Mouse (Mus musculus): ENCODE measurements around the gene Cpm. TPM values are rescaled to one million over a fixed set of nuclear protein-coding genes. Genes with fewer than 3 reads are reported as not detected.

Gene Cpm
- polyA plus RNA-seq, 1 experiment from 2014 or later = 47.7 TPM

- Histone ChIP-seq H3K27me3 (replicated peaks; ENCODE audit: control insufficient read depth, insufficient read depth, low read length) (no peaks in the 10 kb centered on the region), H3K4me3 (ENCODE audit: low read length) (no peak overlapping the region), H3K36me3 (ENCODE audit: control insufficient read depth, insufficient read depth, low read length) (no peaks in the 10 kb centered on the region), H3K27ac (ENCODE audit: low read length) (no peak overlapping the region), H3K9me3 (ENCODE audit: control insufficient read depth, low read length) (no peaks in the 10 kb centered on the region), H3K4me2 (ENCODE audit: low read depth, low read length) (no peak overlapping the region), H3K9ac (ENCODE audit: low read depth, low read length) (no peak overlapping the region), H3K4me1 (ENCODE audit: control insufficient read depth, insufficient read depth, low read length) (no peaks in the 10 kb centered on the region)
- WGBS = 69% methylated on average over 9 of the region's 9 CpGs
- no peak for ATAC-seq
These were observed 4.4 kb upstream of the Cpm start for GRCm38 (mm10) chr10:117624655-117625497.

GRCm38 (mm10) chr10:117625500-117626296, 3.6 kb upstream of the Cpm start:
- Histone ChIP-seq H3K4me2 (ENCODE audit: low read depth, low read length) (no peak overlapping the region), H3K4me1 (ENCODE audit: control insufficient read depth, insufficient read depth, low read length) (no peaks in the 10 kb centered on the region), H3K9me3 (ENCODE audit: control insufficient read depth, low read length) (no peaks in the 10 kb centered on the region), H3K27me3 (replicated peaks; ENCODE audit: control insufficient read depth, insufficient read depth, low read length) (no peaks in the 10 kb centered on the region), H3K36me3 (ENCODE audit: control insufficient read depth, insufficient read depth, low read length) (no peaks in the 10 kb centered on the region), H3K27ac (ENCODE audit: low read length) (no peak overlapping the region), H3K9ac (ENCODE audit: low read depth, low read length) (no peak overlapping the region), H3K4me3 (ENCODE audit: low read length) (no peak overlapping the region)
- 54% methylated on average over 8 of the region's 9 CpGs for WGBS
- ATAC-seq = peak; percentile 32; the same call in 1 of the 2 replicates

GRCm38 (mm10) chr10:117626297-117626613, 3.0 kb upstream of the Cpm start:
- Histone ChIP-seq H3K36me3 (ENCODE audit: control insufficient read depth, insufficient read depth, low read length) (no peaks in the 10 kb centered on the region), H3K27ac (ENCODE audit: low read length) (no peak overlapping the region), H3K4me3 (ENCODE audit: low read length) (no peak overlapping the region), H3K9ac (ENCODE audit: low read depth, low read length) (no peak overlapping the region), H3K27me3 (replicated peaks; ENCODE audit: control insufficient read depth, insufficient read depth, low read length) (no peaks in the 10 kb centered on the region), H3K9me3 (ENCODE audit: control insufficient read depth, low read length) (no peaks in the 10 kb centered on the region), H3K4me2 (ENCODE audit: low read depth, low read length) (no peak overlapping the region), H3K4me1 (ENCODE audit: control insufficient read depth, insufficient read depth, low read length) (no peaks in the 10 kb centered on the region)
- ATAC-seq = no peak
- 94% methylated on average over 3 of the region's 3 CpGs for WGBS

DNA sequence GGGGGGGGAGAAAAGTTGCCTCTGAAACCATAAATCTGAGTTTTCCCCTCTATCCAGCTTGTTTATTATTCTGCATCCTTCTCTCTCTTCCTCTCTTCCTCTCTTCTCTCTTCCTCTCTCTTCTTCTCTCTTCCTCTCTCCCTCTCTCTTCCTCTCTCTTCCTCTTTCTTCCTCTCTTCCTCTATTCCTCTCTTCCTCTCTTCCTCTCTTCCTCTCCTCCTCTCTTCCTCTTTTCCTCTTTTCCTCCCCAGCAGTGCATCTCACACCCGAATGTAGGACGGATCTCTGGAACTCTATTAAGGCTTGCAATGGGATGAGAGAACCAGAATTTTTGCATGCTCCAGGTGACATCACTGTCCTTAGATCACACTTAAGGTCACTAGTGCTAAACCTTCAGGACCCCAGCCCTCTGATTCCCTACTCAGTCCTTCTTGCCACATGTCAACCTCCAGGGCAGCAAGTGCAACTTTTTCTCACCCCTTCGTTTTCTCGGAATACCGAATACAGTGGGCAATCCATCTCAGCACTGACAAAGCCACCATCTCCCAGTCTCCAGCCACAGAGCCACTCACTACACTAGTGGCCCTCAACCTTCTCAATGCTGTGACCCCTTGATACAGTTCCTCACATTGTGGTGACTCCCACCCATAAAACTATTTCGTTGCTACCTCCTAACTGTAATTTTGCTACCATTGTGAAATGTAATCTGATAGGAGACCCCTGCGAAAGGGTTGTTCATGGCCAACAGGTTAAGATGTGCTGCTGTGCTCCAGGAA, 2.3 kb upstream of the Cpm start:
- no peak for ATAC-seq
- H3K9ac ChIP-seq (ENCODE audit: low read depth, low read length) = no peak overlapping the region
- no peak overlapping the region for H3K4me3 ChIP-seq (ENCODE audit: low read length)
- no peaks in the 10 kb centered on the region for H3K36me3 ChIP-seq (ENCODE audit: control insufficient read depth, insufficient read depth, low read length)
- WGBS = 59% methylated on average over 7 of the region's 7 CpGs
- no peak overlapping the region for H3K4me2 ChIP-seq (ENCODE audit: low read depth, low read length)
- no peaks in the 10 kb centered on the region for H3K9me3 ChIP-seq (ENCODE audit: control insufficient read depth, low read length)
- H3K4me1 ChIP-seq (ENCODE audit: control insufficient read depth, insufficient read depth, low read length) = no peaks in the 10 kb centered on the region
- H3K27ac ChIP-seq (ENCODE audit: low read length) = no peak overlapping the region
- H3K27me3 ChIP-seq (replicated peaks; ENCODE audit: control insufficient read depth, insufficient read depth, low read length) = 0 out of 2 replicates have a peak, but pooled peaks cover 3% of the 10 kb centered on the region

DNA sequence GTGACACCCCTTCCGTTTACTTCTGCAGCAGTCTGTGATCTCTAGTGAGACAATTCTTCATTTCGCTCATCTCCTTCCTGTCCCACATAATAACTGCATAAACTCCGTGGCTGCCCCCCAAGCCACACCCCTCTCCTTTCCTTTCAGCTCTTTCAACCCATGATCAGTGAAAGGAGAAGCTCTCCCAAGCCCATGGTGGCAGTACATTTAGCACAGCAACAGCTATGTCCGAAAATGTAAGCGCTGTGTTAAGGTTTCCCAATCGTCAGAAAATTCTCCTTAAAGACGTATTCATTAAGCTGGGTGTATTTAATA, 1.7 kb upstream of the Cpm start:
- Histone ChIP-seq H3K27me3 (replicated peaks; ENCODE audit: control insufficient read depth, insufficient read depth, low read length) (0 out of 2 replicates have a peak, but pooled peaks cover 3% of the 10 kb centered on the region), H3K4me1 (ENCODE audit: control insufficient read depth, insufficient read depth, low read length) (no peaks in the 10 kb centered on the region), H3K9ac (ENCODE audit: low read depth, low read length) (no peak overlapping the region), H3K27ac (ENCODE audit: low read length) (no peak overlapping the region), H3K9me3 (ENCODE audit: control insufficient read depth, low read length) (no peaks in the 10 kb centered on the region), H3K4me2 (ENCODE audit: low read depth, low read length) (no peak overlapping the region), H3K4me3 (ENCODE audit: low read length) (no peak overlapping the region), H3K36me3 (ENCODE audit: control insufficient read depth, insufficient read depth, low read length) (no peaks in the 10 kb centered on the region)
- 54% methylated on average over 7 of the region's 7 CpGs for WGBS
- ATAC-seq = no peak

DNA sequence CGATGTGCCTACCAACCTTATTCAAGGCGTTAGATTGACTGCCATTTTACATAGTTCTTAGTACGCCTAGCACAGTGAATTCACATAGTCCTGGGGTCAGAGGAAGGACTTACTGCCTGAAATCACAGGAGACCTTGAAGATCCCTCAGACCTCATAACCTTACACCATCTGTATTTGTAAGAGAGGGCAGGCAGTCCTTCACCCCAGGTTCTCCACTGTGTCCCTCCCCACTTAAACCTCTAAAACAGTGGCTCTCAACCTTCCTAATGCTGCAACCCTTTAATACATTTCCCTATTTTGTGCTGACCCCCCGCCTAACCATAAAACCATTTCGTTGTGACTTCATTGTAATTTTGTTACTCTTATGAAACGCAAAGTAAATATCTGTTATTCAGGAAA, 1.4 kb upstream of the Cpm start:
- WGBS = 46% methylated on average over 6 of the region's 6 CpGs
- 0 out of 2 replicates have a peak, but pooled peaks cover 3% of the 10 kb centered on the region for H3K27me3 ChIP-seq (replicated peaks; ENCODE audit: control insufficient read depth, insufficient read depth, low read length)
- H3K4me3 ChIP-seq (ENCODE audit: low read length) = no peak overlapping the region
- H3K36me3 ChIP-seq (ENCODE audit: control insufficient read depth, insufficient read depth, low read length) = no peaks in the 10 kb centered on the region
- H3K9me3 ChIP-seq (ENCODE audit: control insufficient read depth, low read length) = no peaks in the 10 kb centered on the region
- H3K4me2 ChIP-seq (ENCODE audit: low read depth, low read length) = 0 out of 2 replicates have a peak overlapping the region, but pooled peaks have one; percentile 99
- H3K27ac ChIP-seq (ENCODE audit: low read length) = no peak overlapping the region
- no peak overlapping the region for H3K9ac ChIP-seq (ENCODE audit: low read depth, low read length)
- no peaks in the 10 kb centered on the region for H3K4me1 ChIP-seq (ENCODE audit: control insufficient read depth, insufficient read depth, low read length)
- ATAC-seq = no peak

DNA sequence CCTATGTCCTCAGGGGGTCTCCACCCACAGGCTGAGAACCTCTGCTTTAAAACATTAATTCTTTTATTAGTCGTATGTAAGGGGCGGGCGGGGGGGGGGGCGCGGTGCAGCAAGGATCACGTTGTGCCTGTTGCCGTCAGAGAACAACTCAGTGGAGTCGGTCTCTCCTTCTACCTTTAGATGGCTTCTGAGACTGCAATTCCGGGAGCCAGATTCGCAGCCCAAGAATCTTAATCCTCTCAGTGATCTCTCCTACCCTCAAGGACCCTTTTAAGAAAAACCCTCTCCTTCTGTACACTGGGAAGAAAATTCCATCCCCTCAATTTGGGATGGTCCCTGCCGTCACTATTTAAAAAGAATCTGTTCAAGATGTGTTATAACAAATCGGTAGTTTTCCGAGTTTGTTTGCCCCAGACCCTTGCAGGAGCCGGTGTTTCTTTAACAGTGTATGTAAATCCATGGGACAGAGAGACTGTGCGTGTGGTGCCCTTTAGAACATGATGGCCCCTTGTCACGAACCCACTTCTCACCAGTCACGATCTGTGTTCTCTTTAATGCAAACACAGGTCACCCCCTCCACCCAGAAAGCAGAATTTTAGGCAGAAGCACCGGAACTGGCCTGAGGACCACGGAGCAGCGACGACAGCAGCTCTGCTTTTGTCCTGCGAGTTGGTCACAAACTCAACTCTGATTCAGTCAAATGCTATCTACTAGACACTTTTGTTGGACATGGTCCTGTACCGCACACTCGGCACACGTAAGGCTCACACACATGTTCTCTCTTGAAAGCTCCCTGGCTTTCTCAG, 734 bp upstream of the Cpm start:
- H3K27ac ChIP-seq (ENCODE audit: low read length) = no peak overlapping the region
- 4% methylated on average over 25 of the region's 25 CpGs for WGBS

GRCm38 (mm10) chr10:117630176-117630575, 876 bp downstream of the Cpm start:
- ATAC-seq = no peak
- Histone ChIP-seq H3K4me2 (ENCODE audit: low read depth, low read length) (peak overlapping the region; percentile 99), H3K9me3 (ENCODE audit: control insufficient read depth, low read length) (no peaks in the 10 kb centered on the region), H3K27me3 (replicated peaks; ENCODE audit: control insufficient read depth, insufficient read depth, low read length) (0 out of 2 replicates have a peak, but pooled peaks cover 3% of the 10 kb centered on the region), H3K4me1 (ENCODE audit: control insufficient read depth, insufficient read depth, low read length) (no peaks in the 10 kb centered on the region), H3K9ac (ENCODE audit: low read depth, low read length) (no peak overlapping the region), H3K27ac (ENCODE audit: low read length) (no peak overlapping the region), H3K4me3 (ENCODE audit: low read length) (peak overlapping the region; percentile 63), H3K36me3 (ENCODE audit: control insufficient read depth, insufficient read depth, low read length) (no peaks in the 10 kb centered on the region)
- 21% methylated on average over 8 of the region's 8 CpGs for WGBS

More for the DNA sequence above, 734 bp upstream of the Cpm start:
- Histone ChIP-seq H3K4me3 (ENCODE audit: low read length) (peak overlapping the region; percentile 63), H3K9ac (ENCODE audit: low read depth, low read length) (peak overlapping the region; percentile 72), H3K27me3 (replicated peaks; ENCODE audit: control insufficient read depth, insufficient read depth, low read length) (0 out of 2 replicates have a peak, but pooled peaks cover 3% of the 10 kb centered on the region), H3K4me1 (ENCODE audit: control insufficient read depth, insufficient read depth, low read length) (no peaks in the 10 kb centered on the region), H3K9me3 (ENCODE audit: control insufficient read depth, low read length) (no peaks in the 10 kb centered on the region), H3K4me2 (ENCODE audit: low read depth, low read length) (peak overlapping the region; percentile 99), H3K36me3 (ENCODE audit: control insufficient read depth, insufficient read depth, low read length) (no peaks in the 10 kb centered on the region)
- ATAC-seq = no peak
